Mouse (Mus musculus) cerebellum, postnatal 14 days (tissue): Measurements from ENCODE around the gene Olfr1094.

ENCODE experiments used
- DNase-seq, 2 experiments: peaks; one replicate each; pipeline ENCODE4 v3.0.0; 2021; ENCODE audit warnings: mixed read lengths in 2 of 2

The Olfr1094 gene

DNA sequence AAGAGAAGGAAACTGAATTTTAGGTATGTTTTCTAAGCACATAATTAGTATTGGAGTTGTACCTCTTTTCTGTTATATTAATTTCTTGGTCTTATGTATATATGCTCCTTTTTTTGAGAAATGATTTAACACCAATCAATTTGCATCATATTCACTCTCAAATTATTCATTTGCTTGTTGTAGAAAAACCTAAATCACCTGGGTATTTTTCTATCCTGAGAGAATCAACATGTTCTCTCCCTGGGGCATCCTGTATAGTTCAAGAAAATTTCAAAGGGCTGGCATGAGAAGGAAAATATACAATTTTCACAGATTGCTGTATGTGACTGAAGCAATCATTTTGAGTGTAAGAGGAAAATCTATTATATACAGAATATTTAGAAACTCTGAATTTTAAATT lies at the start of gene Olfr1094:
Gene Olfr1094, plus strand, starts transcription at position 301 of the 400 bp plus-strand sequence.
- DNase-seq = no peak

DNA sequence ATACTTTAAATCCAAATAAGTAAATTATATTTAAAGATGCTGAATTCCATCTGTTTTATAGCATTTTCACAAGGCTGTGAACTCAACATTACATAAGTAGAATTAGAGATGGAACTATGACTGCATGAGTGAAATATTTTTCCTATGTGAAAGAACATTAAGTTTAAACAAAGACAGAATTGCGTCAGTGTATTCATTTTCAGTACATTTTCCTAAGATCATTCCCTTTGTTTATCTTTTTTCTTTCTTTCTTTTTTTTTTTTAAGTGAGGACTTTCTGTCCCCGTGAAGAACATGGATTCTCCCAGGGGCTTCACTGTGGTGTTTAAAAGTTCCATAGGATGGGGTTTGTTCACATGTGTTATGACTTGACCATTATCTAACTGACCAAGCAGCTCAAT lies 42.3 kb upstream of the Olfr1094 start, which contains the start of gene Olfr1093:
Gene Olfr1093, plus strand, starts transcription at position 301 of the 400 bp plus-strand sequence.
- no peak for DNase-seq

DNA sequence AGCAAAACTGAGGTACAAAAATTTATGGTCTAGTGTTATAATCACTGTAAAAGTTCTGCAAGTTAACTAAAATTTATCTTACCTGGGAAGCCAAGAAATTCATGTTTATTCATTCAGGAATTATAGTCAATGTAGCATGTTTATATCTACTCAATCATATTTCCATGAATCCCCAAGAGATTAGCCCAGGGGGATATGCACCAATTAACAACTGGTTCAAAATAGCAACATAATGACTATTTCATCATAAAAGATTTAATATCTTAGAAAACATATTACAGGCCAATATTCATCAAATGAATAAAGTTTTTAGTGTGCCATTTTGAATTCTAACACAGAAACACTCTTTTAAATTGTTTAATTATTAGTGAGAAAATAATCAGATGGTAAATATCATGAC lies 14.5 kb upstream of the Olfr1094 start, which contains the start of gene Olfr141:
Gene Olfr141, minus strand, starts transcription at position 101 of the 400 bp plus-strand sequence.
- no peak for DNase-seq

DNA sequence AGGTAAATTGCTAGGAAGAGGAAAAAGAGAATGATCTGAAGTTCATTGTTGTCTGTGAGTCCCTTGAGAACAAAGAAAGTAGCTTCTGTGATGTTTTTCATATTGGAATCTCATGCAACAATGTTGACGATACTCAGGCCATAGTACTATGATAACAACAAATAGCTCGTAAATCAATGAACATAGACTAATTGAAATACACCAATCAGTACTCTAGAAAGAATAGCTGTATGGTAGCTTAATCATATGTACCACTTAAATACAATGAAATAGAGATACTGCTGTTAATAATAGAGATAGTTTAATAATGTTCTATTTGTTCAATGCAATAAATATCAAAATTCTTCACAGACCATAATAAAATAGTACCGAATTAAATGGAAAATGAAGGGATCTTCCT lies 27.1 kb downstream of the Olfr1094 start, which contains the start of gene Olfr1095:
Gene Olfr1095, minus strand, starts transcription at position 101 of the 400 bp plus-strand sequence.
- no peak for DNase-seq

DNA sequence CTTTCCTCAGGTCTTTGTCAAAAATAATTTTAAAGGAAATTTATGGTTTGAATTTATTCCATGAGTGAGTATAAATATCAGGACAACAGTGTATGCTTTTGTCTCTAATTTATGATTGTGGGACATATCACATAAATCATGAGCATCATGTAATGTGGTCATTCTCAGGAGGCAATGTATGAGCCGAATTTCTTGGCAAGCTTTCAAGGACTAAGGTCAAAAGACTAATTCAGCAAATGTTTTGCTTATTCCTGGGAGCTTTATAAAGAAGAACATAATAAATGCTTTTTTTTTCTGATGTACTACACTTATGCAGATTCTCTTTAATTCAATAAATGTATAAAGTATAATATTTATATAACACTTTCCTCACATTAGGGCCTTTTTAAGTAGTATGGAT lies 50.2 kb downstream of the Olfr1094 start, which contains the start of gene Gm13723:
Gene Gm13723, minus strand, starts transcription at position 101 of the 400 bp plus-strand sequence.
- DNase-seq = no peak
